Mouse (Mus musculus): ENCODE data around the gene Ctnna2. TPM values are rescaled to one million over a fixed set of nuclear protein-coding genes. Genes with fewer than 3 reads are reported as not detected.
A peak's percentile ranks its signal among the peaks of the same experiment; 100 is the strongest.

Gene Ctnna2
- polyA plus RNA-seq, 1 experiment from 2014 or later = 1.2 TPM

GRCm38 (mm10) chr6:77413530-77413929 lies 566.0 kb downstream of the Ctnna2 start:
- no peak overlapping the region for H3K4me2 ChIP-seq (ENCODE audit: low read depth, low read length)
- no peak overlapping the region for H3K4me3 ChIP-seq (ENCODE audit: low read length)
- H3K27ac ChIP-seq (ENCODE audit: low read length) = no peak overlapping the region
- no peak overlapping the region for H3K9ac ChIP-seq (ENCODE audit: low read length)
- no peaks in the 10 kb centered on the region for H3K4me1 ChIP-seq (ENCODE audit: control insufficient read depth, insufficient read depth, low read length)
- H3K36me3 ChIP-seq (ENCODE audit: control insufficient read depth, insufficient read depth) = no peaks in the 10 kb centered on the region
- no peak for ATAC-seq (replicated peaks; ENCODE audit: extremely low read depth, insufficient read depth, low FRiP score)
- 82% methylated on average over 1 of the region's 1 CpGs for WGBS
- H3K27me3 ChIP-seq (ENCODE audit: control insufficient read depth, insufficient read depth, low read length) = no peaks in the 10 kb centered on the region
- no peaks in the 10 kb centered on the region for H3K9me3 ChIP-seq (replicated peaks; ENCODE audit: control insufficient read depth, low read length)

GRCm38 (mm10) chr6:77408481-77408880 lies 571.0 kb downstream of the Ctnna2 start:
- WGBS = 61% methylated on average over 5 of the region's 5 CpGs

GRCm38 (mm10) chr6:77400751-77401150 lies 578.7 kb downstream of the Ctnna2 start:
- Histone ChIP-seq H3K27me3 (ENCODE audit: control insufficient read depth, insufficient read depth, low read length) (no peaks in the 10 kb centered on the region), H3K36me3 (ENCODE audit: control insufficient read depth, insufficient read depth) (no peaks in the 10 kb centered on the region), H3K4me1 (ENCODE audit: control insufficient read depth, insufficient read depth, low read length) (no peaks in the 10 kb centered on the region), H3K9me3 (replicated peaks; ENCODE audit: control insufficient read depth, low read length) (no peaks in the 10 kb centered on the region), H3K4me2 (ENCODE audit: low read depth, low read length) (no peak overlapping the region), H3K27ac (ENCODE audit: low read length) (no peak overlapping the region), H3K9ac (ENCODE audit: low read length) (no peak overlapping the region), H3K4me3 (ENCODE audit: low read length) (no peak overlapping the region)
- WGBS = 78% methylated on average over 6 of the region's 6 CpGs
- no peak for ATAC-seq (replicated peaks; ENCODE audit: extremely low read depth, insufficient read depth, low FRiP score)

More at GRCm38 (mm10) chr6:77408481-77408880, 571.0 kb downstream of the Ctnna2 start:
- Histone ChIP-seq H3K36me3 (ENCODE audit: control insufficient read depth, insufficient read depth) (no peaks in the 10 kb centered on the region), H3K27ac (ENCODE audit: low read length) (no peak overlapping the region), H3K9ac (ENCODE audit: low read length) (no peak overlapping the region), H3K4me2 (ENCODE audit: low read depth, low read length) (no peak overlapping the region), H3K4me1 (ENCODE audit: control insufficient read depth, insufficient read depth, low read length) (no peaks in the 10 kb centered on the region), H3K9me3 (replicated peaks; ENCODE audit: control insufficient read depth, low read length) (no peaks in the 10 kb centered on the region), H3K27me3 (ENCODE audit: control insufficient read depth, insufficient read depth, low read length) (no peaks in the 10 kb centered on the region), H3K4me3 (ENCODE audit: low read length) (no peak overlapping the region)
- no peak for ATAC-seq (replicated peaks; ENCODE audit: extremely low read depth, insufficient read depth, low FRiP score)

GRCm38 (mm10) chr6:77391663-77392062 lies 587.8 kb downstream of the Ctnna2 start:
- no peak for ATAC-seq (replicated peaks; ENCODE audit: extremely low read depth, insufficient read depth, low FRiP score)
- Histone ChIP-seq H3K4me3 (ENCODE audit: low read length) (no peak overlapping the region), H3K4me1 (ENCODE audit: control insufficient read depth, insufficient read depth, low read length) (no peaks in the 10 kb centered on the region), H3K36me3 (ENCODE audit: control insufficient read depth, insufficient read depth) (no peaks in the 10 kb centered on the region), H3K27ac (ENCODE audit: low read length) (no peak overlapping the region), H3K9me3 (replicated peaks; ENCODE audit: control insufficient read depth, low read length) (no peaks in the 10 kb centered on the region), H3K4me2 (ENCODE audit: low read depth, low read length) (no peak overlapping the region), H3K9ac (ENCODE audit: low read length) (no peak overlapping the region), H3K27me3 (ENCODE audit: control insufficient read depth, insufficient read depth, low read length) (no peaks in the 10 kb centered on the region)
- WGBS = 59% methylated on average over 1 of the region's 1 CpGs

DNA sequence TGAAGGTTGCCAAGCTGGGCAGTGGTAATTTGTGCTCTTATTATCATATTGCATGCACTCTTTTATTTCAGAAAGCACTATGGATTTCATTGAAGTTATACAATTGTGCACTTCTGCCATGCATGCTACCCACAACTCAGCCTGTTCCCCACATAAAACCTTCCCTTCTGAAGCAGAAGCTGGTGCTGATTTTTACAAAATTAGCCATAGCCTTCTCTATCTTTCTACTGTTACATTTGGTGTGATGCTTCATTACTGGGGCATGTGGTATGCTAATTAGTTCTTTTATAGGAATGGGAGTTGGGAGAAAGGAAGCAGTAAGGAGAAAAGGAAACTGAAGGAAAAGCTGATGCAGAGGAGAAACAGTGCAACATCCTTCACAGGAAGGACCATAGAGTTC lies 598.2 kb downstream of the Ctnna2 start:
- Histone ChIP-seq H3K9me3 (replicated peaks; ENCODE audit: control insufficient read depth, low read length) (no peaks in the 10 kb centered on the region), H3K27ac (ENCODE audit: low read length) (no peak overlapping the region), H3K9ac (ENCODE audit: low read length) (no peak overlapping the region), H3K36me3 (ENCODE audit: control insufficient read depth, insufficient read depth) (no peaks in the 10 kb centered on the region), H3K4me1 (ENCODE audit: control insufficient read depth, insufficient read depth, low read length) (no peaks in the 10 kb centered on the region), H3K27me3 (ENCODE audit: control insufficient read depth, insufficient read depth, low read length) (no peaks in the 10 kb centered on the region), H3K4me2 (ENCODE audit: low read depth, low read length) (no peak overlapping the region), H3K4me3 (ENCODE audit: low read length) (no peak overlapping the region)
- ATAC-seq (replicated peaks; ENCODE audit: extremely low read depth, insufficient read depth, low FRiP score) = no peak

- peak; percentile 28; the same call in 1 of the 2 replicates for ATAC-seq (replicated peaks; ENCODE audit: extremely low read depth, insufficient read depth, low FRiP score)
- H3K4me3 ChIP-seq (ENCODE audit: low read length) = no peak overlapping the region
- peak overlapping the region; percentile 31; the same call in 1 of the 2 replicates for H3K27ac ChIP-seq (ENCODE audit: low read length)
- H3K4me2 ChIP-seq (ENCODE audit: low read depth, low read length) = no peak overlapping the region
- H3K4me1 ChIP-seq (ENCODE audit: control insufficient read depth, insufficient read depth, low read length) = no peaks in the 10 kb centered on the region
- H3K36me3 ChIP-seq (ENCODE audit: control insufficient read depth, insufficient read depth) = no peaks in the 10 kb centered on the region
- no peaks in the 10 kb centered on the region for H3K9me3 ChIP-seq (replicated peaks; ENCODE audit: control insufficient read depth, low read length)
- H3K27me3 ChIP-seq (ENCODE audit: control insufficient read depth, insufficient read depth, low read length) = no peaks in the 10 kb centered on the region
- no peak overlapping the region for H3K9ac ChIP-seq (ENCODE audit: low read length)
- 50% methylated on average over 5 of the region's 5 CpGs for WGBS
Observed at GRCm38 (mm10) chr6:77373132-77373531, 606.4 kb downstream of the Ctnna2 start.

DNA sequence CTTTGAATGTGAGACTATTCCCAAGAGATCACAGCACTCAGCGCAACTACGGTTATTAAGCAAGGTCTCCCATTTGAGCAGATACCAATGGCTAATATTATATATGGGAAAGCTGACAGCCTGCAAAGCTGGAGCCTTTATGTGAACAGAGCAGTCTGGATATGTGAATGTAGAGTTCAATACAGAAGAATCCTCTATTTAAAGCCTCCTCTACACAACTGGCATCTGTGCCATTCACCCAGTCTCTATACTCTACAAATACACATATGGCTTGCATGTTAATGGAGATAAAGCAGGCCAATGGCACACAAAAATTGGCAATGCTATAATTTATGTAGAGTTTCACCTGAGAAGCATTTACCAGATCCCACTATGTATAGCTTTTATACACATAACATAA lies 608.4 kb downstream of the Ctnna2 start:
- Histone ChIP-seq H3K36me3 (ENCODE audit: control insufficient read depth, insufficient read depth) (no peaks in the 10 kb centered on the region), H3K27me3 (ENCODE audit: control insufficient read depth, insufficient read depth, low read length) (no peaks in the 10 kb centered on the region), H3K4me2 (ENCODE audit: low read depth, low read length) (no peak overlapping the region), H3K9me3 (replicated peaks; ENCODE audit: control insufficient read depth, low read length) (no peaks in the 10 kb centered on the region), H3K4me1 (ENCODE audit: control insufficient read depth, insufficient read depth, low read length) (no peaks in the 10 kb centered on the region), H3K4me3 (ENCODE audit: low read length) (no peak overlapping the region), H3K27ac (ENCODE audit: low read length) (no peak overlapping the region), H3K9ac (ENCODE audit: low read length) (no peak overlapping the region)
- 88% methylated on average over 2 of the region's 2 CpGs for WGBS
- ATAC-seq (replicated peaks; ENCODE audit: extremely low read depth, insufficient read depth, low FRiP score) = no peak

- no peaks in the 10 kb centered on the region for H3K36me3 ChIP-seq (ENCODE audit: control insufficient read depth, insufficient read depth)
- H3K9ac ChIP-seq (ENCODE audit: low read length) = no peak overlapping the region
- no peaks in the 10 kb centered on the region for H3K9me3 ChIP-seq (replicated peaks; ENCODE audit: control insufficient read depth, low read length)
- H3K27ac ChIP-seq (ENCODE audit: low read length) = no peak overlapping the region
- no peak overlapping the region for H3K4me2 ChIP-seq (ENCODE audit: low read depth, low read length)
- no peak overlapping the region for H3K4me3 ChIP-seq (ENCODE audit: low read length)
- ATAC-seq (replicated peaks; ENCODE audit: extremely low read depth, insufficient read depth, low FRiP score) = no peak
- no peaks in the 10 kb centered on the region for H3K27me3 ChIP-seq (ENCODE audit: control insufficient read depth, insufficient read depth, low read length)
- WGBS = 54% methylated on average over 6 of the region's 6 CpGs
- no peaks in the 10 kb centered on the region for H3K4me1 ChIP-seq (ENCODE audit: control insufficient read depth, insufficient read depth, low read length)
Observed at GRCm38 (mm10) chr6:77358471-77358837, 621.0 kb downstream of the Ctnna2 start.

DNA sequence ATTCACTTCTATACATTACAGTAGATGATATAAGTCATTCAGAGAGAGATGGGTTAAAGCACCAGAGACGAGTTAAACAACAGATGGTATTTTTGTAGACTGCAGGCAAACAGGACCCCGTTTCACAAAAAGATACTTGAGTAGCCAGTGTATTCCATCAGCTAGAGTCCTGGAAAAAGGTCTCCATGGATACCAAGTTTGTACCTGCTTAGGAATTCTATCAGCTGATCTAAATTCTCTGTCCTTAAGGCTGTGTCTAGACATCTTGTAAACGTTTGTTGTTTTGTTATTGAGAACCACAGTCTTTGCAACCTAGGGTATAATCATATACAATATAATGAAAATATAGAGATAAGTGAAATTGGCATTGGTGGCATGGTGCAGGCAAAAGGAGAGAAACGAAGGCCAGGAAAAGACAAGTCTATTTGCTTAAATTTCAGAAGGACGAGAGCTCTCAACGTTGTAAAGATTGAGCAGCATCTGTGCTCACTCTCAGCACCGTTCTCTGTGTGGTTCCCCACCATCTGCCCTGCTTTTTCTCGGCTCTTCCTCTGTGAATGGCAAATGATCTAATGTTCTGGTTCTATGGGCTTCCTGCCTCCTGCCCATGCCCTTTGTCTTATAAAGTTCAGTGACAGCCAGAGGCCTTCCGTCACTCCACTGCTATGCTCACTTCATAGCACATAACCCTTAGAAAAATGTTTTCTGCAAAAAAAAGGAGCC lies 621.6 kb downstream of the Ctnna2 start:
- Histone ChIP-seq H3K36me3 (ENCODE audit: control insufficient read depth, insufficient read depth) (no peaks in the 10 kb centered on the region), H3K9ac (ENCODE audit: low read length) (no peak overlapping the region), H3K4me1 (ENCODE audit: control insufficient read depth, insufficient read depth, low read length) (no peaks in the 10 kb centered on the region), H3K27me3 (ENCODE audit: control insufficient read depth, insufficient read depth, low read length) (no peaks in the 10 kb centered on the region), H3K4me2 (ENCODE audit: low read depth, low read length) (no peak overlapping the region), H3K9me3 (replicated peaks; ENCODE audit: control insufficient read depth, low read length) (no peaks in the 10 kb centered on the region), H3K4me3 (ENCODE audit: low read length) (no peak overlapping the region), H3K27ac (ENCODE audit: low read length) (no peak overlapping the region)
- WGBS = 65% methylated on average over 9 of the region's 9 CpGs
- no peak for ATAC-seq (replicated peaks; ENCODE audit: extremely low read depth, insufficient read depth, low FRiP score)

All from heart, embryonic 16.5 days (tissue).